Mouse (Mus musculus): Measurements from ENCODE around the gene Cacng6.

DNA sequence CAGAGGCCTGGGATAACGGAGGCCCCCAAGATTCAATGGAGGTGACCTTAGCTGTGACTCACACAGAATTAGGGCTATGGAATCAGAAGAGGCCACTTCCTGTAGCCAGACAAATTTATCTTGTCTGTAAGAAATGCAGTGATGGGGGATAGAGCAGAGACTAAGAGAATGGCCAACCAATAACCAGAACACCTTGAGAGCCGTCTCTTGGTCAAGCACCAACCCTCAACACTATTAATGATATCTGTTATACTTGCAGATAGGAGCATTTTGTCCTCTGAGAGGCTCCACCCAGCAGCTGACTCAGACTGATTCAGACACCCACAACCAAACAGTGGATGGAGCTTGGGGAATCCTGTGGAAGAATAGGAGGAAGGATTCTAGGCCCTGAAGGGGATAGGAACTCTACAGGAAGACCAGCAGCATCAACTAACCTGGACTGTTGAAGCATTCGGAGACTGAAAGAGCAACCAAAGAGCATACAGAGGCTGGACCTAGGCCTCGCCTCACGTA is 39.1 kb upstream of the Cacng6 start:
- no peak for TF ChIP-seq CTCF (IDR thresholded peaks at IDR 0.05; ENCODE audit: insufficient read depth, low read length)
- no peak for TF ChIP-seq POLR2A (IDR thresholded peaks at IDR 0.05; ENCODE audit: borderline replicate concordance, extremely low read depth, low read depth, low read length)
